Mouse (Mus musculus) midbrain, embryonic 11.5 days (tissue): ENCODE results near the gene Hpd. TPM values are rescaled to one million over a fixed set of nuclear protein-coding genes. Genes with fewer than 3 reads are reported as not detected.

ENCODE experiments used
- ATAC-seq: fragments of 200-750 bp; cut with Nextera tagmentation; 2 replicates; pipeline ENCODE4 v1.8.0; 2017; ENCODE audit warnings: moderate TSS enrichment, moderate library complexity; ENCODE audit not compliant: low FRiP score
- DNase-seq: peaks from one replicate; pipeline ENCODE4 v3.0.0; 2015; ENCODE audit warnings: low spot score; ENCODE audit errors: missing footprints
- H3K27ac ChIP-seq: fragments of 300-500 bp; sonication (generic); 2 replicates; pipeline ENCODE4 v1.5.1; 2014; ENCODE audit warnings: low read depth, low read length
- H3K27me3 ChIP-seq: fragments of 300-500 bp; sonication (generic); 2 replicates; pipeline ENCODE4 v1.6.1; 2014; ENCODE audit warnings: mild to moderate bottlenecking, low read length, moderate library complexity, mixed read lengths; ENCODE audit not compliant: control insufficient read depth, insufficient read depth
- H3K36me3 ChIP-seq: fragments of 300-500 bp; sonication (generic); 2 replicates; pipeline ENCODE4 v1.6.1; 2014; ENCODE audit warnings: mild to moderate bottlenecking, low read length, moderate library complexity, mixed read lengths; ENCODE audit not compliant: control insufficient read depth, insufficient read depth
- H3K4me1 ChIP-seq: fragments of 300-500 bp; sonication (generic); 2 replicates; pipeline ENCODE4 v1.6.1; 2014; ENCODE audit warnings: low read length; ENCODE audit not compliant: control insufficient read depth, insufficient read depth
- H3K4me2 ChIP-seq: fragments of 300-500 bp; sonication (generic); 2 replicates; pipeline ENCODE4 v1.6.1; 2014; ENCODE audit warnings: mild to moderate bottlenecking, moderate library complexity
- H3K4me3 ChIP-seq: fragments of 300-500 bp; sonication (generic); 2 replicates; pipeline ENCODE4 v1.5.1; 2014; ENCODE audit warnings: low read depth, low read length
- H3K9ac ChIP-seq: fragments of 300-500 bp; sonication (generic); 2 replicates; pipeline ENCODE4 v1.6.1; 2014; ENCODE audit warnings: low read length
- H3K9me3 ChIP-seq: fragments of 300-500 bp; sonication (generic); 2 replicates; pipeline ENCODE4 v1.6.1; 2016; ENCODE audit warnings: low read length; ENCODE audit not compliant: control insufficient read depth
- whole genome bisulfite sequencing: fragments of 180-500 bp; shearing (Covaris S2); extraction: QIAGEN DNeasy Blood & Tissue Kit; methylation state at CpG from one replicate; pipeline ENCODE4 v1.1.7; 2014; 5-methylcytosine and 5-hydroxymethylcytosine counted together
- polyA plus RNA-seq: library from polyadenylated mRNA; unstranded; fragments of >200 nt; fragmentation: Nextera tagmentation; extraction: Ambion mirVana; gene quantifications from 2 replicates; pipeline ENCODE4 v1.2.1, GENCODE M21; 2014

The Hpd gene
- polyA plus RNA-seq, 1 experiment from 2014 or later: not detected

DNA sequence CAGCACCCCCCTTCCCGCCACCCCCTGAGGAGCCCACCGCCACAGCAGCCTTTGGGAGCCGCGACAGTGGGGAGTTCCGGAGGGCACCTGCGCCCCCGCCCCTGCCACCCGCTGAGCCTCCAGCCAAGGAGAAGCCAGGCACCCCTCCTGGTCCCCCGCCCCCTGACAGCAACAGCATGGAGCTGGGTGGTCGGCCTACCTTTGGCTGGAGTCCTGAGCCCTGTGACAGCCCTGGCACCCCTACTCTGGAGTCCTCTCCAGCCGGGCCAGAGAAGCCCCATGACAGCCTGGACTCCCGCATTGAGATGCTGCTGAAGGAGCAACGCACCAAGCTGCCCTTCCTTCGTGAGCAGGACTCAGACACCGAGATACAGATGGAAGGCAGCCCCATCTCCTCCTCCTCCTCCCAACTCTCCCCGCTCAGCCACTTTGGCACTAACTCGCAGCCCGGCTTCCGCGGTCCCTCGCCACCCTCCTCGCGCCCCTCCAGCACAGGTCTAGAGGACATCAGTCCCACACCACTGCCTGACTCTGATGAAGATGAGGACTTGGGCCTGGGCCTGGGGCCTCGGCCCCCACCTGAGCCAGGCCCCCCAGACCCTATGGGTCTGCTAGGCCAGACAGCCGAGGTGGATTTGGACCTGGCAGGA lies 34.3 kb downstream of the Hpd start:
- Histone ChIP-seq H3K36me3 (peaks cover 27% of the 10 kb centered on the region), H3K27me3 (no peaks in the 10 kb centered on the region), H3K4me3 (no peak overlapping the region), H3K4me2 (no peak overlapping the region), H3K9ac (no peak overlapping the region), H3K4me1 (peaks cover 41% of the 10 kb centered on the region), H3K27ac (no peak overlapping the region), H3K9me3 (no peaks in the 10 kb centered on the region)
- WGBS: 86% methylated on average over 25 of the region's 25 CpGs
- ATAC-seq (no peak), DNase-seq (no peak)

DNA sequence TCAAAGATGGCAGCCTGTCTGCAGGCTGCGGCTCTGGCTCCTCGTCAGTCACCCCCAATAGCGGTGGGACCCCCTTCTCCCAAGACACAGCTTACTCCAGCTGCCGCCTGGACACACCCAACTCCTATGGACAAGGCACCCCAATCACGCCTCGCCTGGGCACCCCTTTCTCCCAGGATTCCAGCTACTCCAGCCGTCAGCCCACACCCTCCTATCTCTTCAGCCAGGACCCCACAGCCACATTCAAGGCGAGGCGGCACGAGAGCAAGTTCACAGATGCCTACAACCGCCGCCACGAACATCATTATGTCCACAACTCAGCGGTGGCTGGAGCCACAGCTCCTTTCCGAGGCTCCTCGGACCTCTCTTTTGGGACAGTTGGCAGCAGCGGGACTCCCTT lies 35.0 kb downstream of the Hpd start:
- Histone ChIP-seq H3K27ac (no peak overlapping the region), H3K9ac (no peak overlapping the region), H3K4me3 (no peak overlapping the region), H3K9me3 (no peaks in the 10 kb centered on the region), H3K4me2 (no peak overlapping the region), H3K36me3 (peaks cover 21% of the 10 kb centered on the region), H3K27me3 (no peaks in the 10 kb centered on the region), H3K4me1 (peaks cover 41% of the 10 kb centered on the region)
- WGBS: 86% methylated on average over 17 of the region's 17 CpGs
- ATAC-seq: no peak
- DNase-seq: no peak

DNA sequence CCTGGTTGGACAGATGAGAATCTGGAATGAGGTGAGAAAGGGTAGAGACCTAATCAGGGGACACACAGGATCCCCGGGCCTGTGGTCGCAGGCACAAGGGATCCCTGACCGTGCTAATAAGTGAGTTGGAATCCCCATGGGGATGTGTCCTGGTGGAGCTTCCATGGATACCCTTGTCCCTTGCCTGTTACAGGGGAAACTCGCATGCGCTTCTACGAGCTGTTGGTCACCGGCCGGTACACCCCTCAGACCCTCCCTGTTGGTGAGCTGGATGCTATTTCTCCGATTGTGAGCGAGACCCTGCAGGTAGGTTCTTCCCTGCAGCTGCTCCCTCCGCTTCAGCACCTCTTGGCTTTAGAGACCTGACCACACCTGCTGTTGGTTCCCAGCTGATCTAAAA lies 36.2 kb downstream of the Hpd start:
- Histone ChIP-seq H3K4me2 (no peak overlapping the region), H3K9ac (no peak overlapping the region), H3K4me1 (peaks cover 41% of the 10 kb centered on the region), H3K36me3 (peaks cover 16% of the 10 kb centered on the region), H3K9me3 (no peaks in the 10 kb centered on the region), H3K4me3 (no peak overlapping the region), H3K27me3 (no peaks in the 10 kb centered on the region), H3K27ac (no peak overlapping the region)
- no peak for ATAC-seq
- no peak for DNase-seq
- 85% methylated on average over 11 of the region's 11 CpGs for WGBS

DNA sequence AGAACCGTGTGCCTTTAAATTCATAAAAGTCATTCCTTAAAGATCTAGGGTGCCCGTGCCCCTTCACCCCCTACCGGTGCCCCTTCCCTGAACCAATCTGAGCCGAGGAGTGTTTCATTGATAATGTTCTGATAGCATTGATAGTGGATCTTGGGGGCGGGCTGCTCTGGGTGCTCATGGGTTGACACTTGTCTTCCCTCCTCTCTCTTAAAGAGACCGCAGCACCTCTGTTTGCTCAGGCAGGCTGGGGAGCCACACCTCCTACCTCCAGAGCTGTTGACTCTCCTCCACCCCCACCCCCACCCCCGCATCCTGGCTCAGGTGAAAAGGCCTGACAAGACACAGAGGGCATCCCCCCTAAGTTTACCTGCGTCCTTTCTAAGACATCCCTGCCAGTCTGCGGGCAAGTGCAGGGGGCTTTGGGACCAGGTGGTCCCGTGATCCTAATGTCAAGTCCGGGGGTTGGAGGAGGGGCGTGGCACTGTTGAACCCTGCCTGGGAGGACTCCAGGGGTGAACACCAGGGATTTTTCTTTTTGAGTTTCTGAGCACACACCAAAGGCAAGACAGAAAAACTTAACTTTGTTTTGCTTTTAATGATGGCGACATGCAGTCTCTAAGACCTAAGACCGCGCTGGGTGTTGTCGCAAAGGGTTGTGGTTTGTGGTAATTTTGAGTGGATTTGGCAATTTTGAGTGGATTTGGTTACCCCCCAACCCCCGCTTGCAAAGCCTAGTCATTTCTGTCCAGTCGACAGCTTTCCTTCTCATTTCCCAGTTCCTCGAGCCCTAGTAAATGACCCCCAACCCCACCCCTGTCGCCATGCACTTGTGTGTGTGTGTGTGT lies 37.6 kb downstream of the Hpd start:
- peaks cover 15% of the 10 kb centered on the region for H3K36me3 ChIP-seq
- no peaks in the 10 kb centered on the region for H3K27me3 ChIP-seq
- H3K27ac ChIP-seq: no peak overlapping the region
- H3K4me1 ChIP-seq: peaks cover 30% of the 10 kb centered on the region
- peak overlapping the region; percentile 99 for H3K9ac ChIP-seq
- H3K4me3 ChIP-seq: peak overlapping the region; percentile 95
- H3K9me3 ChIP-seq: no peaks in the 10 kb centered on the region
- WGBS: 40% methylated on average over 20 of the region's 20 CpGs
- no peak for ATAC-seq
- H3K4me2 ChIP-seq: peak overlapping the region; percentile 100
- DNase-seq: peak; percentile 89

DNA sequence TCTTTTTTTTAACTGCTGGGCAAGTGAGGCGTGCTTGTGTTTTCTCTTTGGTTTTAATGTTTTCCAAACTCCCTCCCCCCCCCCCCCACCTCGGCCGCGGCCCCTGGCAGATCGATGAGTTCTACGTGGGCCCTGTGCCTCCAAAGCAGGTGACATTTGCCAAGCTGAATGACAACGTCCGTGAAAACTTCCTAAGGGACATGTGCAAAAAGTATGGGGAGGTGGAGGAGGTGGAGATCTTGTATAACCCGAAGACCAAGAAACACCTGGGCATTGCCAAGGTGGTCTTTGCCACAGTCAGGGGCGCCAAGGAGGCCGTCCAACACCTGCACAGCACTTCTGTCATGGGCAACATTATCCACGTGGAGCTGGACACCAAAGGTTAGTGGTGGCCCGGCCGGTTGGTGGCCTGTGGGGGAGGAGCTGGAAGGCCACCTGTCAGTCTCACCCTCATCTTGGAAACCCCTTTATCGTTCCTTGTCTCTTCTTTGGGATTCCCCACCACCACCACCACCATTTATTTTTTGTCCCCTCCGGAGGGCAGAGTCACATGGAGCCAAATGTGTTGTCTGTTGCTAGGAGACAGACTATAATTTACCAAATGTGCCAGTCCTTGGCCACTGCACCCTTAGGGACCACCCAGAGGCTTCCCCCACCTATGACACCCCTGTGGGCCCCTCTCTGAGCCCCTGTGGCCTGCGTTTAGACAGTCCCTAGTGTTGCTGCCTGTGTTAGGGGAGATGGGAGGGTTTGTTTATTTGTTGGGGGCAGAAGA lies 38.4 kb downstream of the Hpd start:
- no peak for DNase-seq
- H3K27ac ChIP-seq: no peak overlapping the region
- H3K27me3 ChIP-seq: no peaks in the 10 kb centered on the region

DNA sequence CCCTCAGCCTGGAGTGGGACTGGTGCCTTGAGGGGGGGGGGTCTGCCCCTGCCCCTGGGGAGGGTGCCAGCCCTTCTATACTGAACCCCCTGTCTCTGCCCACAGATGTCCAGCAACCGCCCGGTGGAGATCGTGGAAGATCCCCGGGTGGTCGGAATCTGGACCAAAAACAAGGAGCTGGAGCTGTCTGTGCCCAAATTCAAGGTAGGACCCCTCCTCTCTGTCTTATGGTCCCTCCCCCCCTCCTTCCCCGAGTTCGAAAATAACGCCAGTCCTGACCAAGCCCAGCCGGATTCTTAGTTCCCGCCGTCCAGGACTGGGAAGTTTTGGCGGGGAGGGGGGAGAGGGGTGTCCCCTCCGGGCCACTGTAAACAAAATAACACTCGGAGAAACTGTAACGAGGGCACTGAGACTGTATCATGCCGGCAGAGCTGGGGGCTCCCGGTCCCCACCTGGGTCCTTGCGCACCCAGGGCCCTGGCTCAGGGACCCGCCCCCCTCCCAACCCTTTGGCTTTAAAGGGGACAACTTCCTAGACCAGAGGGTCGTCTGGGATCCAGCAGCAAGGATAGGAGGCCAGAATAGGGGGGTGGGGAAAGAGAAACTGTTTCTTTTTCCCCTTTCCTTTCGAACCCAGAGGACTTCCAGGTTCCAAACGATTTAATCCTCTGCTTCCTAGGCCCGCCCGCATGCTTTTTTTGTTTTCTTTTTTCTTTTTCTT lies 39.1 kb downstream of the Hpd start:
- H3K27me3 ChIP-seq: no peaks in the 10 kb centered on the region
- peaks cover 22% of the 10 kb centered on the region for H3K4me1 ChIP-seq
- 1% methylated on average over 24 of the region's 24 CpGs for WGBS
- H3K9me3 ChIP-seq: no peaks in the 10 kb centered on the region
- peaks cover 10% of the 10 kb centered on the region for H3K36me3 ChIP-seq
- DNase-seq: peak; percentile 94
- peak overlapping the region; percentile 95 for H3K4me3 ChIP-seq
- H3K9ac ChIP-seq: peak overlapping the region; percentile 99
- H3K27ac ChIP-seq: peak overlapping the region; percentile 9; the same call in 1 of the 2 replicates
- ATAC-seq: no peak
- peak overlapping the region; percentile 100 for H3K4me2 ChIP-seq

More for the DNA sequence above, 38.4 kb downstream of the Hpd start:
- no peaks in the 10 kb centered on the region for H3K9me3 ChIP-seq
- no peak for ATAC-seq
- H3K9ac ChIP-seq: peak overlapping the region; percentile 99
- H3K4me3 ChIP-seq: peak overlapping the region; percentile 95
- 7% methylated on average over 15 of the region's 17 CpGs for WGBS
- peaks cover 26% of the 10 kb centered on the region for H3K4me1 ChIP-seq
- H3K4me2 ChIP-seq: peak overlapping the region; percentile 100
- peaks cover 14% of the 10 kb centered on the region for H3K36me3 ChIP-seq

DNA sequence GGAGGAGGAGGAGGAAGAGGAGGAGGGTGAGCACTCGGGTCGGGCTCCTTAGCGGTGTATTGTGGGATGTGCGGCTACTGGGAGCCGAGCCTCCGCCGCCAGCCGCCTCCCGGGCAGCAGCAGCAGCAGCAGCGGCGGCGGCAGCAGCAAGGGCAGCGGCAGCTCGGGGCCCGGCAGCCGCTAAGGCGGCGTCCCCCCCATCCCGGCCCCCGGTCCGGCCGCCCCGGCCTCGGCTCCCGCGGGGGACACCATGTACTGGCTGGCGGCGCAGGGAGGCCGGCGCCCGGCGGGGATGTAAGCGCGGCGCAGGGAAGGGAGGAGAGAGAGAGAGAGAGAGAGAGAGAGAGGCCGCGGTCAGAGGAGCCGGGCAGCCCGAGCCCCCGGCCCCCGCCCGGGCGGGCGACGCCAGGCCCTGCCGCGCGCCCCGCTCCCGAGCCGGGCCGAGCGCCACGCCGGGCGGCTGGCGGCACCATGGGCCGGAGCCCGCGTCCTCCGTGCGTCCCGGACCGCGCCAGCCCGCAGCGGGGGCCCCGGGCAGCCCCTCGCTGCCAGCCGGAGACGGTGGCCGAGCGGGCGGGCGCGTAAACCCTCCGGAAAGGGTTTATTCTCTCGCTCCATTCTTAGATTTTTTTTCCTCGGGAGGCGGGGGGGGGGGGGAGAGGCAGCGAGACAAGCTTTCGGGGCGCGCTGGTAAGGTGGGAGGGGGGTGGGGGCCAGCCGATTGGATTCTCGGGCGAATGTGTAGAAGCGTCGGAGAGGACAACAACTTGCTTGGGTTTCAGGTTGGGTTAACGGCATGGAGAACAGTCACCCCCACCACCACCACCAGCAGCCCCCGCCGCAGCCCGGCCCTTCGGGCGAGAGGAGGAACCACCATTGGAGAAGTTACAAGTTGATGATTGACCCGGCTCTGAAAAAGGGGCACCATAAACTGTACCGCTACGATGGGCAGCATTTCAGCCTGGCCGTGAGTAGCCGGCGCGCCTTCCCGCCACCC lies 40.1 kb downstream of the Hpd start, which contains the start of gene Setd1b:
Setd1b (plus strand) TSS at position 33 of the 997 bp plus-strand sequence.
- DNase-seq (peak; percentile 97), ATAC-seq (peak; percentile 31)
- peaks cover 3% of the 10 kb centered on the region for H3K36me3 ChIP-seq
- peak within 1 kb of the TSS; percentile 100 for H3K4me2 ChIP-seq
- WGBS: under 1% methylated on average over 50 of the region's 103 CpGs
- peak within 1 kb of the TSS; percentile 95 for H3K4me3 ChIP-seq
- H3K4me1 ChIP-seq: peaks cover 26% of the 10 kb centered on the region
- no peaks in the 10 kb centered on the region for H3K27me3 ChIP-seq
- peak within 1 kb of the TSS; percentile 99 for H3K9ac ChIP-seq
- peak within 1 kb of the TSS; percentile 100 for H3K27ac ChIP-seq
- H3K9me3 ChIP-seq: no peaks in the 10 kb centered on the region
